Mouse (Mus musculus) telencephalon, adult 2 months (tissue): Measurements from ENCODE around the gene Pou5f1.
A peak's percentile ranks its signal among the peaks of the same experiment; 100 is the strongest.

Experiments used
- DNase-seq: peaks from one replicate; pipeline ENCODE4 v3.0.0-alpha.2; 2011; ENCODE audit warnings: low read depth, low spot score

Gene Pou5f1

GRCm38 (mm10) chr17:35512916-35513626, 7.3 kb downstream of the Pou5f1 start:
- DNase-seq: no peak

- no peak for DNase-seq
Observed at GRCm38 (mm10) chr17:35513886-35514285, 8.1 kb downstream of the Pou5f1 start.

- no peak for DNase-seq
Observed at GRCm38 (mm10) chr17:35514756-35515155, 8.9 kb downstream of the Pou5f1 start.

- DNase-seq: no peak
Observed at GRCm38 (mm10) chr17:35515911-35516640, 10.3 kb downstream of the Pou5f1 start.

DNA sequence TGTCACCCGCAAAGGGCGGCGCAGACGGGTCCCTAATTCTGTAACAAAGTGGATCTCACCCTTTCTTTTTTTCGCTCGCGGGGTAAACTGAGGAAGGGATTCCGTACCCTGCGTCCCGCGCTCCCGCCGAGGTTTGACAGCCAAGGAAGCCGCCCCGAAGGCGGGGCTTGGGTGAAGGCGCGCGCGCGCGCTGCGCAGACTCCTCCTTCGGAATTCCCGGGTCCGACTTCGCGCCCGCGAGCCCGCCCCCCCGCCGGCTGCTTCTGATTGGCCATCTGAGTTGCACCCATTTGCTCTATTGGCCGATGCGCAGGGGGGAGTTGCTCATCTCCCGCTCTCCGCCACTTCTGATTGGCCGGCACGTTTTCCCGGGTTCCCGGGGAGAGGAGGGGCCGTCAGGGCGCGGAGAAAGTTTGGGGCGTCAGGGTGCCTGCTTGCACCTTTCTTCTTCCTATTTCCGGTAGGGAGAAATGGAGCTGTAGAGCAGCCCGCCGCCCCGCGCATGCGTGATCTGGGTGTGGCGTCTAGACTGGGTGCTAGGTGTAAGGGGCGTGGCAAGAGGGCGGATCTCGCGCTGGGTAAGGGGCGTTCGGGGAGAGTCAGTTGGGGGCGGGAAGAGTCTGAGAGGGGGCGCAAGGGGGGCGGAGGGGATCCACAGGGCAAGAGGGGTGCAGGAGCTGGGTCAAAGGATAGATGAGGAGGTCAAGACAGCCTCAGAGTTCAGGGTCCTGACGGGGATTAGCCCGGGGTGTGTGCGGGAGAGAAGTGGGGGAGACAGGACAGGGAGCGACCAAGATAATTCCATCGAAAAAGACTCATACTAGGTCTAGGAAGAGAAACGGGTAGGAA, 11.1 kb downstream of the Pou5f1 start, which contains the start of the genes Tcf19 and Cchcr1:
Tcf19 (minus strand) TSS at position 173 of the 849 bp plus-strand sequence.
Cchcr1 (plus strand) TSS at position 449 of the 849 bp plus-strand sequence.
- DNase-seq: peak; percentile 89

- DNase-seq: no peak
Observed at GRCm38 (mm10) chr17:35517526-35517925, 11.7 kb downstream of the Pou5f1 start.

DNA sequence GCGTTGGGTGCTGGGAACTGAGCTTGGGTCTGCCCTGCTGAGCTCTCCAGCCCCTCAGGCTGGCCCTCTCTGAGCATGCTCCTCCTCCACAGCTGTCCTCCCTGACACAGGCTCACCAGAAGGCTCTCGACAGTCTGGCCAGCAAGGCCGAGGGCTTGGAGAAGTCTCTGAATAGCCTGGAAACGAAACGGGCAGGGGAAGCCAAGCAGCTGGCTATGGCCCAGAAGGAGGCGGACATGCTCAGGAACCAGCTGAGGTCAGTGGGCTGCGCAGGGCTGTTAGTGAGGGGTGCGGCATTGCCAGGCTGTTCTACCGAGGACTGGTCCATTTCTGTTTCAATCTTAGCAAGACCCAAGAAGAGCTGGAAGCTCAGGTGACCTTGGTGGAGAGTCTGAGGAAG, 18.5 kb downstream of the Pou5f1 start:
- no peak for DNase-seq

- DNase-seq: no peak
Observed at GRCm38 (mm10) chr17:35526644-35527043, 20.8 kb downstream of the Pou5f1 start.

GRCm38 (mm10) chr17:35532360-35532759, 26.5 kb downstream of the Pou5f1 start:
- no peak for DNase-seq

DNA sequence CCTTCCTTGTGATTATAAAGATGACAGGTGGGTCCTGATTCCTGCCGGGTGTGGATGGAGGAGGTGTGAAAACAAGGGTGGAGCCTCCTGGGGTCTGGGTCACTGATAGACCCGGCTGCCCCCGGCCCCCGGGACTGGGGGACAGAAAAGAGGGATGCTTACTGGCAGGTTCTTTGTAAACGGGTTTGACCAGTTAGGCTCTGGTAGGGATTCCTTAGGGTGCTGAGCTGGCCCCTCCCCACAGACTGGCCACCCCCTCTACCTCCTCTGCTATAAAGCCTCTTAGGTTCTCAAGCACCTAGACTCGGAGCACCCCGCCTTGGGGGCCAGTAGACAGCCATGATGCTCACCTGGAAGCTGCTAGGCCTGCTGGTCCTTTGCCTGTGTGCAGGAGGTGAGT, 27.1 kb downstream of the Pou5f1 start, which contains the start of gene Psors1c2:
Psors1c2 (plus strand) TSS at position 301 of the 400 bp plus-strand sequence.
- DNase-seq: no peak

DNA sequence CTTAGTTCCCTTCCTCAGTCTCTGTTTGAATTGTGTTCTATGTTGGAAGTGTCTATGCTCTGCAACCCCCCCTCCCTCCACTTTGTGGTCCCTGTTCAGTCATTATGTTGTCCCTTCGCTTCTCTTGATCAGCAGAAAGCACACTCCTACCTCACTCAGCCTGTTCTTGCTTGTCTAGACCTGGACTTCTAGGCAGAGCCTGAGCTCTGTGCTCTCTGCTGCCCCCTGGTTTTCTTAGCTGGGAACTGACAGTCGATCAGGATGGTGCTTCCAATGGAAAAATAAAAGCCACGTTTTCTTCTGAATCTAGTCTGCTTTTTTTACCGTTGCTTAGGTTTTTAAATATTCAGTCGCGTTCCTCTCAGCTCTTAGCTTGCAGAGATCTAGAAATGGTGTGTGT, 28.5 kb downstream of the Pou5f1 start:
- DNase-seq: peak; percentile 52

DNA sequence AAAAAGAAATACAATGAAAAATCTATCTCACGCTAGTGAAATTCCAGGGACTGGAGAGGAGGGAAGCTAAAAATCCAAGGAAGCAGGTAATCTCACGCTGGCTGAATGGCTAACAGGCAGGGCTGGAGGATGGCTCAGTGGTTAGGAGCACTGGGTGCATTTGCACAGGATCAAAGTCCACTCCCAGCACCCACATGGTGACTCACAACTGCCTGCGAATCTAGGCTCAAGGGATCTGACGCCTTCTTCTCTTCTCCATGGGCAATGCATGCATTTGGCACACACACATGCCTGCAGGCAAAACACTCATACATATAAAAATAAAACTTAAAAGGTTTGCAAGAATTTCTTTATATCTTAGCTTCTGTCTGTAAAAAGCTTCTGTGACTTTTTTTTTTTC, 31.6 kb downstream of the Pou5f1 start:
- peak; percentile 55 for DNase-seq

DNA sequence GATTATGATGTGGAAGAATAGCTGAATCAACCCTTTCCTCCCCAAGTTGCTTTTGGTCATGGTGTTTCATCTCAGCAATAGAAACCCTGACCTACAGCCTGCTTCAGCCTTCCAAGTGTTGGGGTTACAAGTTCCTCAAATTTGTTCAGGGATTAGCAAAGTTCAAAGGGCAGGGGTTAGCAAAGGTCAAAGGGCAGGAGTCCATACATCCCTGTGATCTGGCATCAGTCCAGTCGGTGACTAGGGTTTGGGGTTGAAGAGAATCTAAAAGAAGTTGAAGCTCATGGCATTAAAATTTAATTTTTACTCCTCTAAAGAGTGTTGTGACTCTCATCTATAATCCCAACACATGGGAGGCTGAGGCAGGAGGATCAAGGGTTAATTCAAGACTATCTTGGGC, 32.7 kb downstream of the Pou5f1 start:
- DNase-seq: no peak

DNA sequence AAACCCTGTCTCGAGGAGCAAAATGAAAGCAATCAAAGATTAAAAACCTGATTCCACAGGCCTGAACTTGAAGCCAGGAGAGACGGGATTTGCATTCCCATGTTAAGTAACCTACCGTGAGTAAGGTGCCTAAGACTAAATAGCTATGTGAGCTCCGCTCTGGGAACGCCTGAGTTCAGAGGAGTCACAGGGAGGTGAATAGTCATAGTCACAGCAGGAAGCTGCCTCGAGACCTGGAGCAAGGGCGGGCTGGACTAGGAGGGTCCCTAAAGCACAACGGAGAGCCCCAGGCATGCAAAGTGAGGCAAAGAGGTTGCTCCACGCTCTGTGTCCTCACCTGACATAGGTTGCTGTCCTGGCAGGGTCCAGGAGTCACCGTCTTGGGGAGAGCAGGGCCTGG, 33.7 kb downstream of the Pou5f1 start:
- DNase-seq: no peak

DNA sequence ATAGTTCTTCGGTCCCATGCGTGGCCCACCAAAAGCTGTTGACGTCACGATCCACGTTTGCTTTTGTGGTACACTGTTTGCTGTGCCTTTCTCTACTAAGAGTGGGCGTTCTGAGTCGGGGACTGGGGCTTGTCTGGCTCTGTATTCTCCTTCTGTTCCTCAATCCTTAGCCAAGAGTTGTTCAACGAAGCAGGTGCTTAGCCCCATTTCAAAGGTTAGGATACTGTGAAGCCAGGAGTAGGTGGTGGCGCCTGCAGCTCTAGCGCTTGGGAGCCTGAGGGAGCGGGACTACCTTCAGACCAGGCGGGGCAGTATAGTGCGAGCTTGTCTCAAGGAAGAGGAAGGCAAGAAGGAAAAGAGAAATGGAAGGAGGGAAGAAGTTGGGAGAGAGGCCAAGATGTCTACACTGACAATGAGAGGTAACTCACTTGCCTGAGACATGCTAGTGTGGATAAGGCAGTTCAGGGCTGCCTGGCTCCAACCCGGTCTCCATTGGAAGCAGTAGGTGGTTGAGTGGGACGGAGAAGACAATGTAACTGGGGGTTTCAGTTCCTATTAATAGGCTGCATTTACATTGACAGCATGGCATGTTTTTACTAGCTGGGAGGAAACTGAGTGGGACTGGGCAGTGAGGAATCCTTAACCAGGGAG, 37.1 kb downstream of the Pou5f1 start:
- DNase-seq: peak; percentile 58

DNA sequence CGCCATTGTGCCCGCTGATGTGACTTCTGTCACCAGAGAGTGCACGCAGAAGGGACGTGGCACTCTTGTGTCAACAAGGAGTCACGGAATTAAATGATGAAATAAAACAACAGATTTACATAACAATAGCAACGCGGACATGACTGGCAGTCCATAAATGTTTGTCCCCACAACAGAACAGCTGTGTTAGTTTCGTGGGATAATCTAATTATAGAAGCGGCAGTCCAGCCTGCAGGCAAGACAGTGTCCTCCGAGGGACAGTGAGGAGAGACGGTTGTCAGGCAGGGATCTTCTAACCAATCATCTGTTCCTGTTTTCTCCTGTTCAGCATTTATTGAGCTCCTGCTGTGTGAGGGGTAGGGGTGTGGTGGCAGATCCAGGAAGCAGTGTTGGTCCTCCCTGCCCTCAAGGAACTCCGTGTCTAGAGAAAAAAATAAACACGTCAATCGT, 37.6 kb downstream of the Pou5f1 start:
- DNase-seq: no peak

GRCm38 (mm10) chr17:35544001-35544400, 38.2 kb downstream of the Pou5f1 start:
- DNase-seq: no peak

DNA sequence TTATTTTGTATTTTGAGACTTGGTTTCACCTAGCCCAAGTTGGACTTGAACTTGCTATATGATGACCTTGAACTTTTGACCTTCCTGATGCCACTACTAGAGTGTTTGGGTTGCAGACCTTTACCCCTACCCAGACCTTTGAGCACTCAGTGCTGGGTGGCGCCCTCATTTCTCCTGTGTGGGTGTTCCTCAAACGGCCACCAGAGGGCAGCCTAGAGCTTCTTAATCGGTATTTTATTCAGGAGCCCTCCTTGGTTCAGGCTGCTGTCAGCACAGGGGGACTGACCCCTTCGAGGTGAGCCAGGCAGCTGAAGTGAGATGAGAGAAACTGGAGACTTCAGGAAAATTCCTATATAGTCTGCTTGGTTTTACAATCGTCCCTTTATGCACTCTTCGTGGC, 38.9 kb downstream of the Pou5f1 start:
- DNase-seq: no peak

- no peak for DNase-seq
Observed at GRCm38 (mm10) chr17:35547465-35547864, 41.6 kb downstream of the Pou5f1 start.

GRCm38 (mm10) chr17:35548636-35549035, 42.8 kb downstream of the Pou5f1 start:
- DNase-seq: no peak

DNA sequence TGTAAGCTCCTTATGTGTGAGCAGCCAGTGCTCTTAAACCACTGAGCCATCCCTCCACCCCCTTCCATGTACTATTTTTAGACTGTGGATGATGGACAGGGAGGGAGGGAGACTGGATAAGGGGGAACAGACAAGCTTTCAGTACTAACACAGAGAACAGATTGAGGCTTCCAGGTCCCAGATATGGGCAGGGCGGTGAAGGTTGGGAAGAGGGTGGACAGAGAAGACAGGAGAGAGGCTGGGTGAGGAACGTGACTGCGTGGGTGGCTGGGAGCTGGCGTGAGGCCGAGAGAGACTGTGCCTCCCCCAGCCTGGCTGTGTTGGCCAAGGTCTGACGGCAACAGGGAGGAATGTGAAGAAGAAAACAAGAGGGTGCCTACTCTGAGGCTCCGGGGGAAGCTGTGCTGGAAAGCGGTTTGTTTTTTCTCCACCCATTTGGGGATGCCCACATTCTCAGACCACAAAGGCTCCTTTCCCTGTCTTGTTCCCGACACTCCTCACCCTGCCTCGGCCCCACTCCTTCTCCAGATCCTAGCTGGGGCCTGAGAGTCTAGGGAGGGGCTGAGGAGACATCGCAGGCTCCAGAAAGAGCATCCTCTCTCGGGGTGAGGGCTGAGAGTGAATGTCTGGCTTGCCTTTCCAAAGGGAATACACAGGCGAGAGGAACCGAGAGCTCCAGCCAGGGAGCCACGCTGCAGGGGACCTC, 43.8 kb downstream of the Pou5f1 start:
- peak; percentile 76 for DNase-seq
